In the genomic region with DNA sequence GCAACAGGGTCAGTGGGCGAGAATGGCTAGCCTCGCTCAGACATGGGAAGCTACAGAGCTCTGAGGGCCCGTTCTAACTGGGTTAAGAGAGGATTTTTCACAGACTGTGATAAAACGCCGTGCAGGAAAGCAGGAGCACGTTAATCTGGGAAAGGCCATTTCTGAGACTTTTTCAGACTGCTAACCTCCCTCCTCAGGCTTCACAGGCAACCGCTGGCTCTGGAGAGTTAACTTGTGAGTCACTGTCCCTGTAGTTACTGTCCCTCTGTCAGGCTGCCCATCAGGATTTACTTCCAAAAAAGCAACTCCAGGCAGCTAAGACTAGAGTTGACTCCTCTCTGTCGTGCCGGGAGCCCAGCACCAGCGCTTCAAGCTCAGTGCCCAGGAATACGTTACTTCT, we compare ENCODE assay signal across 27 mouse cellular contexts. TPM values are rescaled to one million over a fixed set of nuclear protein-coding genes. Genes with fewer than 3 reads are reported as not detected.
A peak's percentile ranks its signal among the peaks of the same experiment; 100 is the strongest.
DNase-seq lines count a peak whose midpoint lies in the region; ATAC-seq lines count a peak whose summit lies in the region.
"Had no signal": no experiment of that assay in that cellular context is flagged by ENCODE, and none has a peak within 500 bp of the region (broad histone marks: within the 10 kb centered on the region; RNA-seq: fewer than 3 reads in every experiment).

No protein-coding gene starts in this region.

- no peak for ATAC-seq in hindbrain, embryonic 13.5 days (ENCODE audit: low FRiP score)
- no peak for ATAC-seq in hindbrain, embryonic 16.5 days
- no peak for ATAC-seq in neural tube, embryonic 13.5 days (ENCODE audit: low read depth)
- no peak for ATAC-seq in limb, embryonic 12.5 days (ENCODE audit: insufficient number of reproducible peaks, insufficient read depth, low FRiP score, low TSS enrichment, low read depth)
- ATAC-seq: forebrain, embryonic 15.5 days had no signal

- H3K9ac ChIP-seq in hindbrain, embryonic 13.5 days: no peak overlapping the region
- no peak overlapping the region for H3K9ac ChIP-seq in hindbrain, embryonic 16.5 days (ENCODE audit: low read depth, low read length)
- no peak overlapping the region for H3K9ac ChIP-seq in neural tube, embryonic 13.5 days
- H3K9ac ChIP-seq in limb, embryonic 12.5 days (replicated peaks): no peak overlapping the region
- H3K9ac ChIP-seq: forebrain, embryonic 15.5 days; heart, embryonic 13.5 days; hindbrain, embryonic 15.5 days; liver, embryonic 15.5 days; lung, embryonic 14.5 days had no signal

- H3K27ac ChIP-seq in hindbrain, embryonic 13.5 days: 0 out of 2 replicates have a peak overlapping the region, but pooled peaks have one; percentile 4
- H3K27ac ChIP-seq in hindbrain, embryonic 16.5 days (ENCODE audit: low read depth, low read length): no peak overlapping the region
- H3K27ac ChIP-seq in neural tube, embryonic 13.5 days (replicated peaks): peak overlapping the region; percentile 38; the same call in 1 of the 2 replicates
- peak overlapping the region; percentile 25; the same call in 1 of the 2 replicates for H3K27ac ChIP-seq in limb, embryonic 12.5 days
- H3K27ac ChIP-seq: forebrain, embryonic 15.5 days; heart, embryonic 13.5 days; hindbrain, embryonic 15.5 days; layer of hippocampus, adult 2 months; liver, embryonic 15.5 days had no signal

- H3K36me3 ChIP-seq in hindbrain, embryonic 13.5 days: peaks cover 5% of the 10 kb centered on the region; the same call in 1 of the 2 replicates
- H3K36me3 ChIP-seq in hindbrain, embryonic 16.5 days (ENCODE audit: control insufficient read depth, insufficient read depth, low read length): no peaks in the 10 kb centered on the region
- H3K36me3 ChIP-seq in neural tube, embryonic 13.5 days: no peaks in the 10 kb centered on the region
- peaks cover 9% of the 10 kb centered on the region for H3K36me3 ChIP-seq in limb, embryonic 12.5 days
- H3K36me3 ChIP-seq: forebrain, embryonic 15.5 days; hindbrain, embryonic 15.5 days had no signal

- peak; percentile 61 for DNase-seq in adrenal gland, adult 2 months
- no peak for DNase-seq in adrenal gland, adult 8-10 months
- no peak for DNase-seq in neural tube, embryonic 10.5 days (ENCODE audit: extremely low spot score, low spot score)
- DNase-seq in cerebellum, postnatal 14 days: no peak
- DNase-seq: cerebellum, adult 11-12 months; cerebellum, adult 9-11 months; gastrocnemius, postnatal 10 days; heart, postnatal 10 days; kidney, adult 18-20 months; kidney, postnatal 36 days; left cerebral cortex, postnatal 4 days; lung, embryonic 14.5 days; lung, postnatal 14 days; right cerebral cortex, adult 18-20 months; spleen, adult 18-20 months; thymus, adult 2 months; thymus, postnatal 36 days had no signal

- WGBS in hindbrain, embryonic 13.5 days: 83% methylated on average over 11 of the region's 11 CpGs
- 78% methylated on average over 11 of the region's 11 CpGs for WGBS in hindbrain, embryonic 16.5 days
- 82% methylated on average over 11 of the region's 11 CpGs for WGBS in neural tube, embryonic 13.5 days
- 73% methylated on average over 11 of the region's 11 CpGs for WGBS in limb, embryonic 12.5 days

- peaks cover 19% of the 10 kb centered on the region for H3K4me1 ChIP-seq in hindbrain, embryonic 13.5 days (replicated peaks)
- no peaks in the 10 kb centered on the region; the same call in 1 of the 2 replicates for H3K4me1 ChIP-seq in hindbrain, embryonic 16.5 days (ENCODE audit: control insufficient read depth, insufficient read depth, low read depth, low read length)
- peaks cover 32% of the 10 kb centered on the region for H3K4me1 ChIP-seq in neural tube, embryonic 13.5 days (replicated peaks)
- H3K4me1 ChIP-seq in limb, embryonic 12.5 days (replicated peaks): peaks cover 48% of the 10 kb centered on the region

- H3K4me3 ChIP-seq in hindbrain, embryonic 13.5 days: no peak overlapping the region
- no peak overlapping the region for H3K4me3 ChIP-seq in hindbrain, embryonic 16.5 days (ENCODE audit: low read length)
- no peak overlapping the region for H3K4me3 ChIP-seq in neural tube, embryonic 13.5 days
- H3K4me3 ChIP-seq in limb, embryonic 12.5 days (replicated peaks): no peak overlapping the region
- H3K4me3 ChIP-seq: forebrain, embryonic 15.5 days; heart, embryonic 13.5 days; hindbrain, embryonic 15.5 days; layer of hippocampus, adult 2 months; liver, embryonic 15.5 days had no signal

- H3K27me3 ChIP-seq in hindbrain, embryonic 13.5 days: no peaks in the 10 kb centered on the region
- no peaks in the 10 kb centered on the region for H3K27me3 ChIP-seq in hindbrain, embryonic 16.5 days (replicated peaks; ENCODE audit: control insufficient read depth, insufficient read depth, low read length)
- H3K27me3 ChIP-seq in neural tube, embryonic 13.5 days: no peaks in the 10 kb centered on the region
- no peaks in the 10 kb centered on the region for H3K27me3 ChIP-seq in limb, embryonic 12.5 days
- H3K27me3 ChIP-seq: forebrain, embryonic 15.5 days; heart, embryonic 13.5 days; hindbrain, embryonic 15.5 days; liver, embryonic 15.5 days had no signal

- no peaks in the 10 kb centered on the region for H3K9me3 ChIP-seq in hindbrain, embryonic 13.5 days
- H3K9me3 ChIP-seq in hindbrain, embryonic 16.5 days (ENCODE audit: control insufficient read depth, low read length): no peaks in the 10 kb centered on the region
- no peaks in the 10 kb centered on the region for H3K9me3 ChIP-seq in neural tube, embryonic 13.5 days
- H3K9me3 ChIP-seq in limb, embryonic 12.5 days: no peaks in the 10 kb centered on the region
- H3K9me3 ChIP-seq: forebrain, embryonic 15.5 days; G1E; heart, embryonic 13.5 days; hindbrain, embryonic 15.5 days; liver, embryonic 15.5 days had no signal

- H3K4me2 ChIP-seq in hindbrain, embryonic 13.5 days: no peak overlapping the region
- no peak overlapping the region for H3K4me2 ChIP-seq in hindbrain, embryonic 16.5 days (ENCODE audit: low read length)
- no peak overlapping the region for H3K4me2 ChIP-seq in neural tube, embryonic 13.5 days
- H3K4me2 ChIP-seq in limb, embryonic 12.5 days: no peak overlapping the region
- H3K4me2 ChIP-seq: forebrain, embryonic 15.5 days; heart, embryonic 13.5 days; hindbrain, embryonic 15.5 days; liver, embryonic 15.5 days; lung, embryonic 14.5 days had no signal

RNA-seq across cellular contexts. Expression of a gene that starts 54.6 kb away (rescaled TPM):
- 10 to 100 TPM; 39.7 to 55.6 TPM for total RNA-seq in adrenal gland, adult 2 months (2021)
- polyA plus RNA-seq in adrenal gland, adult 2 months (2012; rRNA removed): 53.3 and 76.1 TPM in 2 replicates
- 10 to 100 TPM; 57.7 to 70.0 (median 65.4) TPM for total RNA-seq in adrenal gland, adult 8-10 months (2022)
- polyA plus RNA-seq in hindbrain, embryonic 13.5 days (2015; fragmentation: Nextera tagmentation; extraction: Ambion mirVana): 3.7 and 3.9 TPM in 2 replicates
- 4.3 and 4.4 TPM in 2 replicates for polyA plus RNA-seq in hindbrain, embryonic 16.5 days (2015; fragmentation: Nextera tagmentation; extraction: Ambion mirVana)
- polyA plus RNA-seq in neural tube, embryonic 13.5 days (2015; fragmentation: Nextera tagmentation; extraction: Ambion mirVana): 4.2 and 4.9 TPM in 2 replicates
- polyA plus RNA-seq in limb, embryonic 12.5 days (2016; fragmentation: Nextera tagmentation; extraction: Ambion mirVana): 6.3 and 6.4 TPM in 2 replicates
